Mouse (Mus musculus) midbrain, embryonic 10.5 days (tissue): ENCODE measurements around the gene Cyb561a3. TPM values are rescaled to one million over a fixed set of nuclear protein-coding genes. Genes with fewer than 3 reads are reported as not detected.

Experiments
- DNase-seq: peaks from one replicate; pipeline ENCODE4 v3.0.0-alpha.2; 2017; ENCODE audit warnings: low spot score
- H3K27ac ChIP-seq: fragments of 300-500 bp; sonication (generic); replicated peaks from 2 replicates; pipeline ENCODE4 v1.5.1; 2016; ENCODE audit warnings: mild to moderate bottlenecking
- H3K27me3 ChIP-seq: fragments of 300-500 bp; sonication (generic); 2 replicates; pipeline ENCODE4 v1.6.1; 2016; ENCODE audit warnings: low read depth, mild to moderate bottlenecking; ENCODE audit not compliant: poor library complexity, severe bottlenecking
- H3K36me3 ChIP-seq: fragments of 300-500 bp; sonication (generic); 2 replicates; pipeline ENCODE4 v1.6.1; 2016; ENCODE audit warnings: mild to moderate bottlenecking, moderate library complexity
- H3K4me1 ChIP-seq: fragments of 300-500 bp; sonication (generic); 2 replicates; pipeline ENCODE4 v1.6.1; 2016
- H3K4me3 ChIP-seq: fragments of 300-500 bp; sonication (generic); 2 replicates; pipeline ENCODE4 v1.5.1; 2016; ENCODE audit warnings: mild to moderate bottlenecking, moderate library complexity
- H3K9me3 ChIP-seq: fragments of 300-500 bp; sonication (generic); replicated peaks from 2 replicates; pipeline ENCODE4 v1.6.1; 2016; ENCODE audit warnings: mild to moderate bottlenecking
- WGBS: fragments of 180-500 bp; shearing (Covaris S2); methylation state at CpG from one replicate; pipeline ENCODE4 v1.1.7; 2016; 5-methylcytosine and 5-hydroxymethylcytosine counted together
- polyA plus RNA-seq: library from polyadenylated mRNA; unstranded; fragments of >200 nt; fragmentation: Nextera tagmentation; extraction: Ambion mirVana; gene quantifications from 2 replicates; pipeline ENCODE4 v1.2.1, GENCODE M21; 2016

Gene Cyb561a3
- polyA plus RNA-seq, 1 experiment from 2014 or later, result 15.3 TPM

DNA sequence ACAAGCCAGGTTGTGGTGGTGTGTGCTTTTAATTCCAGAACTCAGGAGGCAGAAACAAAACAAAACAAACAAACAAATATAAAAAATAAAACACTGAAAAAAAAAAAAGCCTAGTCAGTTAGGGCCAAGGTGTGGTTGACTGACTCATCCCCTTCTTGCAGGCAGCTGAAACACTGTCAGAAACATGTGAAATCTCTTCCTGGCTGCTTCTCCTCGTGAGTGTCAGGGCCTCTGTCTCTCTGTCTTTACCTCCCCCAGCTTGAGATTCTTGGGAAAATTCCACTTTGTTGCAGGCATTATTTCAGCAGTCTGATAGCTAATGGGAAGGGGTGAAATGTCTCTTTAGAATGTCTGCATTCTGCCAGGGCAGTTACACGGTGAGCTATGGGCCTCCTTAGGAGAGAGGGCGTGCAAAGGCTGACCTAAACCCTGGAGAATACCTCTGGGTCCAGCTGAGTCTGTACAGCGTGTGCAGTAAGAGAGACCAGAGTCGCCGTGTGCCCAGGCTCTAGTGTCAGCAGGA lies 25.3 kb downstream of the Cyb561a3 start:
- peak overlapping the region; percentile 95 for H3K27ac ChIP-seq
- no peak for DNase-seq
- peak overlapping the region; percentile 51 for H3K4me3 ChIP-seq
- H3K36me3 ChIP-seq, result peaks cover 37% of the 10 kb centered on the region
- no peaks in the 10 kb centered on the region for H3K9me3 ChIP-seq
- H3K27me3 ChIP-seq, result no peaks in the 10 kb centered on the region
- 11% methylated on average over 6 of the region's 6 CpGs for WGBS
- H3K4me1 ChIP-seq, result peaks cover 43% of the 10 kb centered on the region

DNA sequence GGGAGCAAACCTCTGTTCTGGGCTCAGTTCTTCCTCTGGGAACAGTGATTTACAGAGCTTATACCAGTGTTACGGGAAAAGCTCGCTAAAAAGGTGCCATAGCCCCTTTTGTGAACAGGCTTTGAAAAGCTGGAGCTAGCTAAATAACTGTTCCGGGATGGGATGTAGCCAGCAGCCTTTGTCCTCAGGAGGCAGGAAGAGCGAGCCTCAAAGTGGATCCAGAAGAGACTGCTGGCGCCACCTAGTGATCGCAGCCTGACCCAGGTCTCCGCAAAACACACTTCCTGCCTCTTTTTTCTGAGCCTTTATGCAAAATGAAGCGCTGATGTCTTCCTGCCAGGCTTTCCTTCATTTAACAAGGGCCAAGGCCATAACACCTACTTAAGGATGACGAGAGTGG lies 25.8 kb downstream of the Cyb561a3 start:
- no peaks in the 10 kb centered on the region for H3K27me3 ChIP-seq
- no peaks in the 10 kb centered on the region for H3K9me3 ChIP-seq
- peak overlapping the region; percentile 51 for H3K4me3 ChIP-seq
- DNase-seq, result peak; percentile 90
- H3K27ac ChIP-seq, result peak overlapping the region; percentile 95
- H3K4me1 ChIP-seq, result peaks cover 45% of the 10 kb centered on the region
- H3K36me3 ChIP-seq, result peaks cover 38% of the 10 kb centered on the region
- WGBS, result 6% methylated on average over 9 of the region's 9 CpGs

DNA sequence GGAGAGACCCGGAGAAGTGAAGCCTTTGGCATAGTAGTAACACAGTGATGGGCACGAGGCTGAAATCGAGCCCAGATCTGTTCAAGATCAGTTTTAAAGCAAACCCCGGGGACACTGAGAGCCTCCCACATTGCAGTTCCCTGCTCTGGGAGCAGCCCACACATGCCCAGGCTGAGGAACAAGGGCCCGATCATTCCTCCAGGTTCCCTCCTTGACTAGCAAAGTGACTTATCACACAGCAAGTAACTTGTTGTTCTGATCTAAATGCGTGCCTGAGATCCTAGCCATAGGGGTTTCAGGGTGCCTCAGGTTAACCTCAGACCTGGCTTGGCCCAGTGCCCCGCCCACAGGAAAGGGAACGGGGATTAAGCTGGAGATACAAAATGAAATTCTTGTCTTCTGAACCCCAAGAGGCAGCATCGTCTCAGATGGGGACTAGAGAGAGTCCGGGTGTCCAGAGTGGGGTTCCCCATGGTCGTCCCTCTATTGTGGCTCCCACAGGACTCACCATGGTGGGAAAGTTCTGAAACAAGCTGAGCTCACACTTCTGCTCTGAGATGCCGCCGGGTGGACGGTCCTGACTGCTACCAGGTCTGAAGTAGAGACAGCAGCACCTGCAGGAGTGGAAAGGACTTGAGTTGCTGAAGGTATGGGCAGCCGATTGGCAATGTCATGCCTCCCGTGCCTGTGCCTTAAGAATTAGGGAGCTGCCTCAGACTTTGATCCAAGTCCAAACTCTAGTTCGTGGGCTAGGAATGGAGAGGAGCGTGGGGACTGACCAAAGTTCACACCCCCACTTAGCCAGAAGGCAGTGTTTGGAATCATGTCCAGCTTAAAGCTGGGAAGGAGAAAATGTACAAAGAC lies 26.9 kb downstream of the Cyb561a3 start:
- H3K36me3 ChIP-seq, result peaks cover 39% of the 10 kb centered on the region
- H3K27me3 ChIP-seq, result no peaks in the 10 kb centered on the region
- peak overlapping the region; percentile 95 for H3K27ac ChIP-seq
- peak overlapping the region; percentile 82; the same call in 1 of the 2 replicates for H3K4me3 ChIP-seq
- peaks cover 45% of the 10 kb centered on the region for H3K4me1 ChIP-seq
- 87% methylated on average over 18 of the region's 18 CpGs for WGBS
- DNase-seq, result no peak
- no peaks in the 10 kb centered on the region for H3K9me3 ChIP-seq

DNA sequence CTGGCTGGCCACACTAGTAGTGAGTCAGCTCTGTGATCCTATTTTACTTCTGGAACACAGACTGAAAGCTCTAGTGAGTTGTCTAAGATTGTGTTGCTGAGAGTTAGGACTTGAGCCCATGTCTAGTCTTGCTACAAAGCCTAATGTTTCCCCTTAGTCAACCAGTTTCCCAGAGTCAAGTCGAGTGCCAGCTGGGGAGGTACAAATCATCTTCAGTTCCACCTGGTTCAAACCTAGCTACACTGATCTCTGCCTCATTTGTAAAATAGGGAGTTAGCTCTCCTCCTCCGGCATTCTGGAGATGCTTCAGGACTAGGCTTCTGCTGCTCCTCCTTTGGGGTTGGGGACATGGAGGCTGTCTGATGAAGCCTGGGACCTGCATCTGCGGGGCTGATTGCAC lies 27.6 kb downstream of the Cyb561a3 start:
- peaks cover 45% of the 10 kb centered on the region for H3K4me1 ChIP-seq
- H3K27me3 ChIP-seq, result no peaks in the 10 kb centered on the region
- peaks cover 39% of the 10 kb centered on the region for H3K36me3 ChIP-seq
- no peaks in the 10 kb centered on the region for H3K9me3 ChIP-seq
- WGBS, result 62% methylated on average over 3 of the region's 3 CpGs
- no peak for DNase-seq
- peak overlapping the region; percentile 95 for H3K27ac ChIP-seq
- H3K4me3 ChIP-seq, result peak overlapping the region; percentile 82

DNA sequence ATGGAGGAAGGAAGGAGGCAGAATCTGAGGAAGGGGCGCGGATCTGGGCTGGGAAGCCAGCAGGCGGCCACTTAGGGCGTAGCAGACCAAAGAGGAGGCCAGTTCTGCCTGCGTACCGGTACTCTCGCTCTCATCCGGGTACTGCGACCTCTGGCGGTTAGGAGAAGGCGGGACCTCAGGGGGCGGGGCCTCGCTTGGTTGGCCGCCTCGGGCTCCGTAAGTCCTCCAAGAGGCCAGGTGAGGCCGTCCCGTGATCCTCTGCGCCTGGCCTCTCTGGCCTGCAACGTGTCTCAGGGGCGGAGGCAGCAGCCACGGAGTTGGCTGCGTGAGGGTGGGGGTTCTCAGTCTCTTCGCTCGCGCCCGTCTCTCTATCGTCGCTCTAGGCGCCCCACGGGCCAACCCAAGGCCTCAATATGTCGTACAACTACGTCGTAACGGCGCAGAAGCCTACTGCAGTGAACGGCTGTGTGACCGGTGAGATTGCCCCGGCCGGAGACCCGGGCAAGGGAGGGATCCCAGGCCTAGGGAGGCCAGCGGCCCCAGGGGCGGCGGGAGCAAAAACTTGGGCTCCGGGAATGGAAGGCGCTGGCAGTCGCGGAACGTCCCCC lies 28.4 kb downstream of the Cyb561a3 start, which contains the start of the genes Ddb1 and Tkfc:
Ddb1 (plus strand) TSS at position 35 of the 608 bp plus-strand sequence.
Tkfc (minus strand) TSS at position 362 of the 608 bp plus-strand sequence.
- WGBS, result under 1% methylated on average over 49 of the region's 49 CpGs
- peak; percentile 99 for DNase-seq
- H3K27ac ChIP-seq, result peak within 1 kb of the TSS; percentile 95
- peak within 1 kb of the TSS; percentile 82 for H3K4me3 ChIP-seq
- H3K36me3 ChIP-seq, result peaks cover 39% of the 10 kb centered on the region
- H3K4me1 ChIP-seq, result peaks cover 45% of the 10 kb centered on the region
- no peaks in the 10 kb centered on the region for H3K27me3 ChIP-seq
- H3K9me3 ChIP-seq, result no peaks in the 10 kb centered on the region

DNA sequence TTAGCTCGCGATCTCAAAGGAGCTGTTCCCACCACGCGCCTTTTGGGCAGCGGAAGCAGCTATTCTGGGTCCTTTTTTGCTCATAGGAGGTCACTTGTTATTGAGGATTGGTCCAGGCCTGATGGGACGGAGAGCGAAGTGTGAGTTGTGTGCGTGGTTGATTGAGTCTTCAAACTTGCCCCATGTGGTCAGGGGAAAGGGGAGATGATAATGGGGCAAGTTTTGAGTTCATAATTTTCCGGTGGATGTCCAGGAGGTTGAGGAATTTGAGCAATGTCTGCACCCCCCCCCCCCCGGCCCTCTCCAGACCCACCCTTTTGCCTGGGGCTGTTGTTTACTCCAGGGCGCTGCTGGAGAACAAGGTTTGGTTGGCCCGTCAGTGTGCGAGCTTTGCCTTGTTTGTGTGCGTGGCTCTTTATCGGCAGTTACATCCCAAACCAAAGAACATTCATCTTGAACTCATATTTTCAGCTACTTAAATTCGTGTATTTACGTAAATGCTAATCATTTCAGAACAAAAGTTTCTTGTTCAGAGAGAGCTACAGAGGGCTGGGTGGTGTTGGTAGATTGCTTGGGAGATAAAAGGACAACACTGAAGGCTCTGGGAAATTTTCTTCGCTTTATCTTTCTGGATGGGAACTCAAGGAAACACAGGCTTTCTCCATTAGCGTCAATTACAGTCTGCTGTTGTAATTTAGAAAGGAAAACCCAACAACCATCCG lies 29.1 kb downstream of the Cyb561a3 start:
- no peaks in the 10 kb centered on the region for H3K27me3 ChIP-seq
- peak overlapping the region; percentile 95 for H3K27ac ChIP-seq
- peaks cover 45% of the 10 kb centered on the region for H3K4me1 ChIP-seq
- H3K9me3 ChIP-seq, result no peaks in the 10 kb centered on the region
- peaks cover 43% of the 10 kb centered on the region for H3K36me3 ChIP-seq
- 9% methylated on average over 20 of the region's 20 CpGs for WGBS
- DNase-seq, result no peak
- H3K4me3 ChIP-seq, result peak overlapping the region; percentile 82

DNA sequence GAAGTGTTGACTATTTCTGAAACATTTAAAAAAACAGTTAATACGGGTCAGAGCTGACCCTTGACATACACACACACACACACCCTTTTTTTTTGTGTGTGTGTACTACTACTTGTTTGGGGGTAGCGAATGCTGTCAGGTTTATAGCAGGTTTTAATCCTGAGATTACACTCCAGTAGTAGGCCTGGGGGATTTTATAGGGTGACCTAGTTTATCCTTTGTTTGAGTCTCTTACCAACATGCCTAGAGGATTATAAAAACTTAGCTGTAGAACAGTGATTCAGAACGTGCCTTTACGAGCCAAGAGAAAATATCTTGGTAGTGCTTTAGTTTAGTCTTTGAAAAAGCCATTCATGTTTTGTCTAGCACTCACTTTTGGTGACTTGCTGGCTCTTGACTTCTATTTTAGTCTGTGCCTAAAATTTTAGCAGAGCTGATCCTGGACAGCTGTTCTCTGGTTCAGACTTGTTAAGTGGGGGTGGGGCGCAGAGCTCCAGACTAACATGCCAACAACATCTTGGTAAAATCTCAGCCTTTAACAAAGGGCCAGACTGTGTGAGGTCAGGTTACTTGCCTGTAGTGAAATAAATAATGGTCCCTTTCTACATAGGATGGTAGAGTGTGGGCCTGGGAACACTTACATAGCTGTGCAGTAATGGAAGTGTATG lies 31.7 kb downstream of the Cyb561a3 start:
- WGBS, result 91% methylated on average over 5 of the region's 5 CpGs
- DNase-seq, result no peak

DNA sequence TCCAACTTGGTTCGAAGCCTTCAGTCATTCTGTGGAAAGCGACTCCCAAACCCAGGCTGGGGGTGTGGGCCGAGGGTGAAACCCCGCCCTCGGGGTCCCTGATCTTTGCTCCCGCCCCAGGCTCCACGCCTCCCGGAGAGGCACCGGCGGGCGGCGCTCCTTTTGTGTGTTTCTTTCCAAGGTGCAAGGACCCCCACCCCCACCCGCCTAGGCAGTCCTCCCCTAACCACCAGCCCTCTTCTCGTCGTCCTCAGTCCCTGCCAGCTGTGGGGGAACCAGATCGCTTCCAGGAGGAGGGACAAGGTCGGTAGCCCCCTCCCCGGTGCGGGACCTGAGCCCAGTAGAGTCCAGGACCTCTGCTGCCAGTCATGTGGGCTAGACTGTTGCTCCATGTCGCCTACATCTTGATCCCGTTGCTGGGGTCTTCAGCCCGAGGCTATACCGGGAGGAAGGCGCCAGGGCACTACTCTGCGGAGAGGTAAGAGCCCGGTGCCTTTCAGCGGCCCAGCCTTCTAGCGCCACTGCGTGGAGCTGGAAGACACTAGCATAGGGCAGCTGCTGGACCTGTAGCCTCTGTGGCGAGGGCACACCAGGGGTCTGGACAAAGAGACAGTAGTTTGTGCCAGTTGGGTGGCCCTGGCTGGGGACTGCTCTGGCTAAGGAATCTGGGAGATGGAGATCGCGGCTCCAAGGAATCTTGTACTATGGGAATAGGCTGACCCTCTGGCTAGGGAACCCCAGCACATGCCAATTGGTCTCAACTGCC lies 57.3 kb downstream of the Cyb561a3 start, which contains the start of gene Vwce:
Vwce (plus strand) TSS at position 108 of the 766 bp plus-strand sequence.
- Histone ChIP-seq H3K27me3 (peaks cover 31% of the 10 kb centered on the region), H3K4me3 (peak within 1 kb of the TSS; percentile 61), H3K9me3 (no peaks in the 10 kb centered on the region), H3K36me3 (peaks cover 31% of the 10 kb centered on the region), H3K27ac (peak within 1 kb of the TSS; percentile 82), H3K4me1 (peaks cover 18% of the 10 kb centered on the region)
- peak; percentile 69 for DNase-seq
- 2% methylated on average over 32 of the region's 32 CpGs for WGBS

More for the DNA sequence above, 31.7 kb downstream of the Cyb561a3 start:
- Histone ChIP-seq H3K4me1 (peaks cover 27% of the 10 kb centered on the region), H3K4me3 (no peak overlapping the region), H3K27me3 (no peaks in the 10 kb centered on the region), H3K36me3 (peaks cover 70% of the 10 kb centered on the region), H3K9me3 (no peaks in the 10 kb centered on the region), H3K27ac (no peak overlapping the region)

DNA sequence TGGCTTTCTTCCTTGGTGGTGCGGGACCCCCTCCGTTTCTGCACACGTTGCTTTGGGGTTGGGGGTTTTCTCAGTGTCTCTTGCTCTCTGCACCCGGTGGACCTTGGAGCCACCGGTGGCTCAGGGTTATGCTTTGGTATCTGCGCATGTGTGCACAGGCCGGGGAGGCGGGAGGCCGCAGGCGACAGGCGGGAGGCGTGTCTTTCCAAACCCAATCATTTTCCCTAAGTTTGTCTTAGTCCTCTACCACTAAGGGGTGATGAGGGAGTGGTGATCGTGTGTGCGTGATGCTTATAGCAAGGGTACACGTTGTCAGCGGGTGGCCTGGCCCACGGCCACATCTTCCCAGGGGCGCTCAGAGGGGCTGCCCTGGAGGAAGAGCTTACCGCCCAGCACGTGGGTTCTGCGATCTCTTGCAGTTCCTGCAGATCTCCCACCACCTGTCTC lies 57.9 kb downstream of the Cyb561a3 start:
- DNase-seq, result peak; percentile 62
- Histone ChIP-seq H3K4me1 (peaks cover 18% of the 10 kb centered on the region), H3K9me3 (no peaks in the 10 kb centered on the region), H3K27ac (peak overlapping the region; percentile 82), H3K4me3 (peak overlapping the region; percentile 61), H3K27me3 (peaks cover 31% of the 10 kb centered on the region), H3K36me3 (peaks cover 25% of the 10 kb centered on the region)
- WGBS, result 3% methylated on average over 21 of the region's 21 CpGs

DNA sequence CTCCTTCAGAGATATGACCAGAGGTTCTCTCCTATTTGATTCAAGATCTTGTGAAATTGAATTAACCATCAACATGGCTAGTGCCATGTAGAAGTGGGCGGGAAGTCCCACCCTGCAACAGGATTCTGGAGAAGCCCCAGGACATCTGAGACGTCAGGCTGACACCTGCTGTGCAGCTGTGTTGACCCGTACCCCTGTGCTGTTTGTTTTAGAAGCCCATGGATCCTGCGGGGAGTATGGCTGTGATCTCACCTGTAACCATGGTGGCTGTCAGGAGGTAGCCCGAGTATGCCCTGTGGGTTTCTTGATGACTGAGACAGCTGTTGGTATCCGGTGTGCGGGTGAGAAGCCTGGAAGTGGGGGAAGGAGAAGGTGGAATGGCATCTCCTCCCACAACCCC lies 60.9 kb downstream of the Cyb561a3 start:
- Histone ChIP-seq H3K27me3 (peaks cover 29% of the 10 kb centered on the region), H3K9me3 (no peaks in the 10 kb centered on the region), H3K4me3 (no peak overlapping the region), H3K4me1 (peaks cover 18% of the 10 kb centered on the region), H3K27ac (no peak overlapping the region), H3K36me3 (no peaks in the 10 kb centered on the region)
- 68% methylated on average over 7 of the region's 7 CpGs for WGBS
- no peak for DNase-seq

DNA sequence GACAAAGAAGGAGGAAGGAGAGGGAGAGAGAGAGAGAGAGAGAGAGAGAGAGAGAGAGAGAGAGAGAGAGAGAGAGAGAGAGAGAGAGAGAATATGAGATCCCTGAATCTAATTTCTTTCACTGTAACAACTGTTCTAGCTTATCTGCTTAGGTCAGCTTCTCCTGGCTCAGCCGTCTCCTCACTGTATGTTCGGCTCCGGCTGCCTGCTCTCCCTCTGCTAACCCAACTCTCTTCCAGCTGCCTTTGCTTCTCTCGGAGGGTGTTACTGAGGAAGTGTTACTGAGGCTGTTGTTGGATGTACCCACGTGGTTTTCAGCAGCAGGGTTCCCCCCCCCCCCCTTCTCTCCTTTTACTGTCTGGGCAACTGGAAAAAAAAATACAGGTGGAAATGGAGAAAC lies 63.1 kb downstream of the Cyb561a3 start:
- WGBS, result 29% methylated on average over 5 of the region's 5 CpGs

More for the DNA sequence above, 63.1 kb downstream of the Cyb561a3 start:
- H3K4me1 ChIP-seq, result peaks cover 3% of the 10 kb centered on the region
- H3K9me3 ChIP-seq, result no peaks in the 10 kb centered on the region
- no peak for DNase-seq
- no peaks in the 10 kb centered on the region for H3K36me3 ChIP-seq
- no peak overlapping the region for H3K4me3 ChIP-seq
- no peak overlapping the region for H3K27ac ChIP-seq
- peaks cover 12% of the 10 kb centered on the region for H3K27me3 ChIP-seq
